Mouse (Mus musculus): ENCODE measurements around the gene Efna1.

Efna1 gene

DNA sequence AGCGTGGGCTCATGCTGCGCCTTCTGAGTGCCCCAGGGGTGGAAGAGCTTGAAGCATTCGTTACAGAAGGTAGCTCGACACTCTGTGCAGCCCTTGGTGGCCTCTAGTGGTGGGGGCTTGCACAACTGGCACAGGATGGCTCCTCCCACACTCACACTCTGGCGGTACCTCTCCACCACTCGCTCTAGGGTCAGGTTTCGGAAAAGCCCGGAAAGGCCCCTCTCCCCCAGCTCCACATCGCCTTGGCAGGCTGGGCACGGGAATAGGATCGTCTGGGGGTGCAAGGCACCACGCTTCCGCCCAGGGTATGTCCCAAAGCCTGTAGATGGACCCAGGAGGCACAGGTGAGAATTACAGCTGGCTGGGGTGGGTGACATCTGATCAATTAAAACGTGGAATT lies 37.3 kb downstream of the Efna1 start:
- peak; percentile 74 for DNase-seq

DNA sequence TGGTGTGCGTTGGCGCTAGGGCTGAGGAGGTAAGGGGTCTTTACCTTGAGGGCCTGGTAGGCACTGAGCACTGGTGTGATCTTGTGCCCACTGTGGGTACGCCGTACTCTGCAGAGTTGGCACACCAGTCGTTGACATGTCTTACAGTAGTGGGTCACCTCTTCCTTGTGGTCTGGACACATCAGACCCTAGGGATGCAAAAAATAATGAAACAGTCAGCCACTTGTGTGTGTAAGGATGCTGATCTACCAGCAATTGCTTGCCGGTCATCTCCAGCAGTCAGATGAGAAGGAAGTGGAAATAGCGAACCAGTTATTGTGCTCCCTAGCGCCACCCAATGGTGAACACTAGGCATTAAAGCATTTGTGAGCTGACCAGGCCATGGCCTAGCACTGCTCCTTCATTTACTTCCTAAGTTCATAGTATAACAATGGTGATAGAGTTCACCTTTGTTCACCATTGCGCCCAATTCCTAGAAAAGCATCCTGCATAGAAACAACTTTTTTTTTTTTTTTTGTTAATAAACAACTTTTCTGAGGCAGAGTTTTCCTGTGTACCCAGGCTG lies 38.5 kb downstream of the Efna1 start:
- peak; percentile 59 for DNase-seq

DNA sequence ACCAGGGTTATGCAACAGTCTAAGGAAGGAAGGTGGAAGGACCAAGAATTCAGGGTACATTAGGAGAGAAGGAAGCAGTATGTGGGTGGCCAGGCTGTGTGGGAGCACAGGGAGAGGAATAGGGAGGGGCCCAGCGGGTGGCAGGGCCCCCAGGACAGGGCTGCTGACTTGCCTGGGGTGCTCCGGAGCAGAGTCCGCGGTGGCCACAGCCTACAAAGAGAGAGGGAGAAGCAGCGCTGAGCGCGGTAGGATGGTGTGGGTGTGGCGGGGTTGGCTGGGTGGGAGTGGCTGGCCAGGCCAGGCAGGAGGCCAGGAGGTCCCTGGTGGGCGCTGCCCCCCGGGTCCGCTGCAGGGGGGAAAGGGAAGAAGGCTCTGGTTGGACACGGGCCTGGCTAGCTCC lies 42.4 kb downstream of the Efna1 start:
- no peak for DNase-seq

DNA sequence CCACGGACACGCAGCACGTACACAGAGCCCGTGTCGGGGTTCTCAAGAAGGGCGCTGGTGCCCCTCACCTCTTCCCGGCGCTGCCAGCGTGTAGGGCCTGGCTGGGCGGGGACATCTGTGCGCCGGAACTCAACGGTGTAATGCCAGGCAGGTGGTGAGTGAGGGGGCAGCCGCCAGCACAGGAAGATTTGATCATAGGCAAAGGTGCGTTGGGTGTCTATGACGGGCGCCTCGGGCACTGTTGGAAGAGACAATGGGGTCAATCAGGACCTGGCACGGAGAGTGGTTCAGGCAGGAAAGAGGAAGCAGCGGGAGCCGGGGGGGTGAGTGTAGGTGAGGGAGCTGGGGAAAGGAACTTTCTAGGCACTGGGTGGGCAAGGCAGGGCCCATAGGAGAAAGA lies 43.3 kb downstream of the Efna1 start:
- DNase-seq: no peak

DNA sequence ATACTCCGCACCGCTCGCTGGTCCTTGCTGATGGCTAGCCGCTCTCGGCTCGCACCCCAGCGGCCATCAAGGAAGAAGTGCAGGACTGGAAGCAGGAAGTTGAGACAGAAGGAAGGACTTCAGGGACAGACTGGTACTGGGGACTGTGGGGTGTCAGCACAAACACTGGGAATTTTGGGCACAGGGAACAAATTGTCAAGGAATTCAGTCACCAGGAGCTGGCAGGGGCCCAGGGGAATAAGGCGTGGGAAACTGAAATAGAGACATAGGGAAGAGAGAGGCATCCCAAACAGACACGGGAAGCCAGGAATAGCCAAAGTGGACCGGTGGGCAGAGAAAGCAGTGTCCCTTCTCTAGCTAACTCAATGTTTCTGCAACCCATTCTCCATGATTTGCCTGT lies 44.4 kb downstream of the Efna1 start:
- no peak for DNase-seq

DNA sequence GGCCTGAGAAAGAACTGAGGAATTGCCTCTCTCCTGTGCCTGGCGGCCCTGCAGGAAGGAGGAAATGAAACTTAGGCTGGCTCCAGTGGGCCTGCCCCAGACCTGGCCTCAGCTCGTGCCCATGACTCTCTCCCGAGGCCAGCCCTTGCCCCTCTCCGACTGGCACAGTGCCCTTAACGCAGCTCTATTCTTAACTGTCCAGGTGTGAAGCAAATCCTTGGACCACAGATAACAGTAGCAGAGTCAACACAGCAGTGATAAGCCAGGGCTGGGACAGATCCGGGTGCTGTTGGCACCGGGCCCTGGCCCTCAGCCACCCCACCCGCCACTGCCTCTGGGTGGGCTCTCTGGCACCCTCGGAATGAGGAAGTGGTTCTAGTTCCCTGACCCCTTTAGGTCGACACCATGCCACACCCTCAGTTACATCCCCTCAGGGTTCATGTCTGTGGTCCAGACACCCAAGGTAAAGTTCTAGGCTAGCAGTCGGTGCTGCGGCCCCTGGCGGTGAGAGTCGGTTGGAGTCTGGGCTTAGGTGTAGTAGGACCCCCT lies 47.3 kb downstream of the Efna1 start:
- DNase-seq: no peak

DNA sequence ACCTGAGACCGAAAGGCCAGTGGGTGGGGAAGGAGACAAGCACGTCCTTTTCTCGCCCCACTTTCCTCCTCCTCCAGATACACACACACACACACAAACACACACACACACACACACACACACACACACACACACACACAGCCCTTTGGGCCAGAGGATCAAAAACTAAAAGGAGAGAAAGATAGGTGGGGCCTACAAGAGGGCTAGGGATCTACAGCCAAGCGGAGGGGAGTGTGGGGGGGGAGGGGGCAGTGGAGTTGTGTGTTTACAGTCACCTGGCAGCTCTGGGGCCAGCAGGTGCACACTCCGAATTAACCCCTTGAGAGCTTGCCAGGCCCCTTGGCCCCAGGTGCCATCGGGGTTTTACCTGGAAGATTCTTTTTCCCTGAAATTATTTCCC lies 48.3 kb downstream of the Efna1 start:
- DNase-seq: no peak

DNA sequence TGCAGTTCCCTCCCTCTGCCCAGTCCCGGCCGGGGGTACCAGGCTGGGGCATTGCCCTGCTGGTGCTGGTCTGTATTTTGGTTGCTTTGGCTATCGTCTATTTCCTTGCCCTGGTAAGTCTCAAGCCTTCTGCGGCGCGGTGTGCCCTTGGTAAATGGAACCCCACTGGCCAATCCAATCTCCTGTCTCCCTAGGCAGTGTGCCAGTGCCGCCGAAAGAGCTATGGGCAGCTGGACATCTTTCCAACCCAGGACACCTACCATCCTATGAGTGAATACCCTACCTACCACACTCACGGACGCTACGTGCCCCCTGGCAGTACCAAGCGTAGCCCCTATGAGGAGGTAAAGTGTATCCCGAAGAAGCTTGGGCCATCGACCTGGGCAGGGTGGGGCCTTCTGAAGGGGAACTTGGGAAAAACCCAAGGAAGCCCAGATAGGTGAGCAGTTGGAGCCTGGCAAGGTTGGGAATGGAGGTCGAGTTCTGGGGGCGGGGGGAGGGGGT lies 49.1 kb downstream of the Efna1 start:
- DNase-seq: no peak

DNA sequence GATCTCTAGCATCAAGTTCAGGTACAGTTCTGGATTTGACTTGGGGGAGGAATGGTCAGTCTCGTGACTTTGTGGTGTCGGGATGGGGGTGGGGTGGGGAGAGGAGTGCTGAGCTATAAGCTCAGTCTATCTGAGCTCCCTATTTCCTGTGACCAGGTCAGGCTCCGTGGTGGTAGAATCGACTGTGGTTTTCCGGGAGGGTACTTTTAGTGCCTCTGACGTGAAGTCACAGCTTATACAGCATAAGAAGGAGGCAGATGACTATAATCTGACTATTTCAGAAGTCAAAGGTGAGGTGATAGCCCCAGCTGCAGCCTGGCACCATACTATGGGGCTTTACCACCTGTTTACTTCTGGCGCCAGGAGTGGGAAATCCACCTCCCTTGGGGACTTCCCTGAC lies 49.6 kb downstream of the Efna1 start:
- no peak for DNase-seq

DNA sequence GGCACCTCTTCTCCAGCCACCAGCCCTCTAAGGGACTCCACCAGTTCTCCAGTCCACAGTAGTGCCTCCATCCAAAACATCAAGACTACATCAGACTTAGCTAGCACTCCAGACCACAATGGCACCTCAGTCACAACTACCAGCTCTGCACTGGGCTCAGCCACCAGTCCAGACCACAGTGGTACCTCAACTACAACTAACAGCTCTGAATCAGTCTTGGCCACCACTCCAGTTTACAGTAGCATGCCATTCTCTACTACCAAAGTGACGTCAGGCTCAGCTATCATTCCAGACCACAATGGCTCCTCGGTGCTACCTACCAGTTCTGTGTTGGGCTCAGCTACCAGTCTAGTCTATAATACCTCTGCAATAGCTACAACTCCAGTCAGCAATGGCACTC lies 50.4 kb downstream of the Efna1 start:
- DNase-seq: no peak

DNA sequence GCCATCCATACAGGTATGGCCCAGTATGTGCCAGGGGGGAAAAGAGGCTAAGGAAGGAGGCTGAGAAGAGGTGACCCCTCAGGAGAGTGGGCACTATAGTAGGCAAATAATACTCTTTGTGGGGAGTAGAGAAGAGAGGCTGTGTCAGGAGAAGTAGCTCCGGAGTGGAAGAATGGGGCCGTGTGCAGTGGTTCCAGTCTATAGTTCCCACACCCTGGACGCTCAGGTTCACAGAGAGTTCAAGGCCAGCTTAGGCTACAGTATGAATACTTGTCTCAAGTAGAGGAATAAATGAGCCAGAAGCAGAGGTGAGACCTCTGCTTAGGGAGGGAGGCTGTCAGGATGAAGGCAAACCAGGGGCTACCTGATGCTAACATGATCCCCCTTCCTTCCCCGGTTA lies 51.7 kb downstream of the Efna1 start:
- DNase-seq: no peak

DNA sequence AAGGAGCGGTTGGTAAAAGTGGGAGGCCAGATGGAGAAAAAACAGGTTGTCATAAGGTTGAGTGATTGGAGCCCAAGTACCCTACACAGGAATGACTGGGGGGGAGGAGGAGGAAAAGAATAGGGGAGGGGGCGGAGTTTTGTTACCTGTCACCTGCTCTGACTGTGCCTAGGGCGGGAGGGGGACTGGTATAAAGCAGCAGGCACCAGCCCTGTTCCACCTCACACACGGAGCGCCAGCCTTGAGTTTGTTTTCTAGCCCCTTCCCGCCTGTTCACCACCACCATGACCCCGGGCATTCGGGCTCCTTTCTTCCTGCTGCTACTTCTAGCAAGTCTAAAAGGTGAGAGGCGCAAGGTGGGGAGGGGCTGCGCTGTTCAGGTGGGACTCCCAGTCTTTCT lies 52.1 kb downstream of the Efna1 start, which contains the start of gene Muc1:
Muc1 (plus strand) TSS at position 222 of the 400 bp plus-strand sequence.
- no peak for DNase-seq

DNA sequence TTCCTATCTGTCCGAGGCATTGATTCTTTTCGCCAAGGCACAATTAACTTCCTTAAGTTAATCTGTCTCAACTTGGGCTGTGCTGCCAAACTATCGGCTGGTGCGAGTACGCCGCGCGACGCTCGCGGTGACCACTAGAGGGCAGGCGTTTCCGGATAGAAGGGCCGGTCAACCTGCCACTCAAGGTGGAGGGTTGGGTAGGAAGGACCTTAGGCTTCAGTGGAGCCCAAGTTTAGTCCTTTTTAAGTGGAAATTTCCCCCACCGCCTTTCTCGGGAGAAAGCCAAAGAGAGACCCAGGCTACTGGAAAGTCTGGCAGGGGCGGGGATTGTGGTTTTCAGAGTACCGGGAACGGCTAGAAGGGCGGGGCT lies 52.8 kb downstream of the Efna1 start:
- peak; percentile 92 for DNase-seq

DNA sequence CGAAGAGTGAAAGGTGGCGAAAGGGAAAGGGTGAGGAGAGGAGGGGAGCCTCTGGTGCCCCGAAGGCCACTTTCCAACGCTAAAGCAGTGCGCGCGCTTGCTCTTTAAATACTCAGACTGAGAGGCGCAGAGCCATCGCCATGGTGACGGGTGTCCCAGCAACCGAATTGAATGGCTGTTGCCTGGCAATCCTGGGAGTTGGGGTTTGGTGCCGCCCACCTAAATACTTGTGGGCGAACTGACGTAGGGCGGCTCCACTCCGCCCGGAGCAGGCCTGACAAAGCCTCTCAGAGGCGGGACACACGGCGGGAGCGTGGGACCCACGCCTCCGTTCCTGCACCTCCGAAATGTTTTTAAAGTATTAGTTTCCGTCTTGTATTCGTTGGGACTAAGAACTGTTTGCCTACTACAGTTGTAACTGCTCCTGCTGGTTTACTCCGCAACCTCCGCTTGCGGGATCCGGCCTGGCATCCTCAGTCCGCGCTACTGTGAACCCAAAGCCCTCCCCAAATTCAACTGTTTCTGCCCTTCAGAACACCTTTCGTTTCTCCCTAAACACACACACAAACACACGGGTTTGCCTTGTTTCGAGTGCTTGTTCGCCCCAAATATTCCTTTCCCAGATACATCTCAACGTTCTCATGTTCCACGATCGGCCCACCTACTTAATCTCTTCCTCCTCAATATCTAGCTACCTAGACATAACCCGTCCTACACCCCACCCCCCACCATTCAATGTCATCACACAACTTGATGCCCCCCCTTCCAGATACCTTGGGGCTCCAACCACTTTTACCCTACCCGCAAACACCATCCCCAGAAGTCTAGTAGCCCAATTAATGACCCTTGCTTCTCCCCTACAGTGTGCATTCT lies 53.4 kb downstream of the Efna1 start:
- DNase-seq: peak; percentile 96

DNA sequence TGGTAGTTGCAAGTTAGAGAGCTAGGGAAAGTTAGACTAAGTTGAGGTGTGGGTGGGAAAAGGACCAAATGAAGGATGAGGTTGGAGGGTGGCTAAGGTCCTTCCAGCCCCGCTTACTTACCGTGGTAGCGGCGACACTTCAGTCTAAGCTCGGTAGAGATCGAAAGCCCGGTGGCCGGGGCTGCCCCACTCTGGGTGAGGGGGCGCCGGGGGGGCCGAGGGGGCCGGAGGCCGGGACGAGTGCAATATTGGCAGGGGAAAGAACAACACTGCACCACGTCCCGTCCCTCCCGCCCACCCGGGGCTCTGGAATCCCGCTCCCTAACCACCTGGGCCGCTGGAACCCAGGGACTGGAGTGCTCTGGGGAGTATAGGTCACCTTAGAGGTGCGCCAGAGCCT lies 54.0 kb downstream of the Efna1 start, which contains the start of gene Mtx1:
Mtx1 (minus strand) TSS at position 189 of the 400 bp plus-strand sequence.
- no peak for DNase-seq

DNA sequence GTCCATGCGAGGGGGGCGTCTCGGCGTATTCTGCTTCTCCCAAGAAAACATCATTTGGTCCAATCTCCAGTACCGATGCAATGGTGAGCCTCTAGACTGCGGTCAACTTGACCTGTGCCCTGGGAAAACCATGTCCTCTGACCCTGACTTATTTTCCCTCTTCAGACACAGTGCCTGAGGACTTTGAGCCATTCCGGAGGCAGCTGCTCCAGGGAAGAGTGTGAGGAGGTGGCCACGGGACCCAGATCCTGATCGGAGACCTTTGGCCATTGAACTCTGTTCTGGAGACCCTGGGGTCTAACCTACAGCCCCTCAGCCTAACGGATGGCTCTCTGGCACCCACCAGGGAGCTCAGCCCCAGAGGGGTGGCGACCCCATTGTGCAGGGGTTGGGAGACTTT lies 54.6 kb downstream of the Efna1 start:
- DNase-seq: no peak

DNA sequence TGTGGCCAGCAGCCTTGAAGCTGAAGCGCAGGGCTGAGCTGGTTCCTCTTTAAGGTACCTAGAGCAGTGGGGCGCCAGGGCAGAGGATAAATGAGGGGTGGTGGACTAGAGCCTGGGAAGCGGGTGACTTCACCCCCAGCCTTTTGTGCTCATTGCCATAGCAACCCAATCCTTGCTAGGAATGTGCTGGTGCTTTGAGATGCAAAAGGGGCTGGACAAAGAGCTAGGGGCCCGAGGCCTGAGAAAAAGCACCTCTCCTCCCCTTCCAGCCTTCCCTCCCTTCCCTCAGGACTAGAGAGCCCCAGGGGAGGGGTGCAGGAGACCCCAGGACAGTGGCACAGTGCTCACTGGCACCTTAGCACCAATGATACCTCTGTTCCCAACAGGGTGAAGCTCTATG lies 55.0 kb downstream of the Efna1 start:
- DNase-seq: peak; percentile 89

DNA sequence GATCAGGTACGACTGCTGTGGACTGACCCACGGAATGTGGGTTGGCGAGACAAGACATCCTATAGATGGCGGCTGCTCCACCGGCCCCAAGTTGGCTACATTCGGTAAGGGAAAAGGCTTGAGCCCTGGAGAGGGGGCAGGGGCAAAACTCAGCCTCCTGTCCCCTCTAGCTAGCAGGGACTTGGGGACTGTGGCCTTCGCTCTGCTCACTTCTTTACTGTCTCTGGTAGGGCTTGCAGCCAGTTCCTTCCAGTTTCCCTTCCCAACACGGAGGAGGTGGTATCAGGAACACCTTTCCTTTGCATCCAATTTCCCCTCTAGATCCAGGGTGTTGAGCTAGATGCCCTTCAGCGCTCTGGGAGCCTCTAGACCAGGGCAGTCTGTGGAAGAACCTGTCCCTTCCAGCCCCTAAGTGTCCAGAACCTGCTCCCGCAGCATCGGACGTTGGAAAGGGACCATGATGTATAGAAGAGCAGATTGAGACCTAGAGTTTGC lies 55.6 kb downstream of the Efna1 start:
- no peak for DNase-seq

DNA sequence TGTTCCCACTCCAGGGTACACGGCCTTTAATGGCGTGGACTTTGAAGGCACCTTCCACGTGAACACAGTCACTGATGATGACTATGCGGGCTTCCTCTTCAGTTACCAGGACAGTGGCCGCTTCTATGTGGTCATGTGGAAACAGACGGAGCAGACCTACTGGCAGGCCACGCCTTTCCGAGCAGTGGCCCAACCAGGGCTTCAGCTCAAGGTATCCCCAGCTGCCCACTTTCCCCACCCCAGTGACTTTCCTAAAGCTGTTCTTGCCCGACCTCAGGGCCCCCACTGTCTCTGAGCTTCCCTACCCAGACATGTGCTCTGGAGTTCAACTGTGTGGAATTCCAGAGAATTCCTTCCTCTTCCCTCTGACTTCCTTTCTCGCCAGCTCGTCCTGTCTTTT lies 56.1 kb downstream of the Efna1 start:
- DNase-seq: no peak
